Mouse (Mus musculus): ENCODE measurements around the gene Psmg3. TPM values are rescaled to one million over a fixed set of nuclear protein-coding genes. Genes with fewer than 3 reads are reported as not detected.

Psmg3 gene
- polyA plus RNA-seq, 1 experiment, result 30.3 TPM

- no peak overlapping the region for H3K4me3 ChIP-seq (ENCODE audit: low read depth, low read length)
- no peak overlapping the region for H3K9ac ChIP-seq (ENCODE audit: low read depth, poor library complexity, severe bottlenecking)
- H3K36me3 ChIP-seq (ENCODE audit: control insufficient read depth, insufficient read depth, low read length, poor library complexity, severe bottlenecking), result peaks cover 4% of the 10 kb centered on the region; the same call in 1 of the 2 replicates
- H3K27me3 ChIP-seq (ENCODE audit: control insufficient read depth, insufficient read depth, low read length, poor library complexity, severe bottlenecking), result no peaks in the 10 kb centered on the region
- TF ChIP-seq POLR2A (IDR thresholded peaks at IDR 0.05; ENCODE audit: insufficient read depth, low read length), result no peak
- TF ChIP-seq CTCF (IDR thresholded peaks at IDR 0.05; ENCODE audit: low read depth, low read length), result no peak
- TF ChIP-seq EP300 (IDR thresholded peaks at IDR 0.05; ENCODE audit: insufficient read depth, low read depth, low read length), result no peak
- H3K27ac ChIP-seq (ENCODE audit: insufficient read depth, low read length), result no peak overlapping the region
- H3K4me1 ChIP-seq (ENCODE audit: control insufficient read depth, insufficient read depth, low read length), result peaks cover 8% of the 10 kb centered on the region
- no peaks in the 10 kb centered on the region for H3K9me3 ChIP-seq (replicated peaks; ENCODE audit: control insufficient read depth, insufficient read depth, low read length, poor library complexity, severe bottlenecking)
Measured at GRCm38 (mm10) chr5:139799801-139800590, 26.7 kb downstream of the Psmg3 start.

DNA sequence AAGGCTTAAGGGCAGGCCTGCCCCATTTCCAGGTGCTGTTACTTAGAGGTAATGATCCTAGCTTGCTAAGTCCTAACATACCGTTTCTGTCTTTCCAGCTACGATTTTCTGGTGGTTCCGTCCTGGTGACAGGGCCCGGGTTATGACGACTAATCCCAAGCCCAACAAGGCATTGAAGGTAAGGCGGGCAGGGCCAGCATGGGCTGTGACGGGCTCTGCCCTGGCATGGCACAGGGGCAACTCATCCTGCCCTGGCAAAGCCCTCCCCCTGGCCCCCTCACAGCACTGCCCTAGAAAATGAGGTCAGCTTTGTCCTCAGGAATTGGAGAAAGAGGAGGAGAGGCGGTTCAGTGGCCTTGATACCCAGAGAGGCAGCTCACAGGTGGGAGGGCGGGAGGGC is 27.6 kb downstream of the Psmg3 start:
- Histone ChIP-seq H3K27ac (ENCODE audit: insufficient read depth, low read length) (no peak overlapping the region), H3K9me3 (replicated peaks; ENCODE audit: control insufficient read depth, insufficient read depth, low read length, poor library complexity, severe bottlenecking) (no peaks in the 10 kb centered on the region), H3K36me3 (ENCODE audit: control insufficient read depth, insufficient read depth, low read length, poor library complexity, severe bottlenecking) (peaks cover 4% of the 10 kb centered on the region; the same call in 1 of the 2 replicates), H3K27me3 (ENCODE audit: control insufficient read depth, insufficient read depth, low read length, poor library complexity, severe bottlenecking) (no peaks in the 10 kb centered on the region), H3K9ac (ENCODE audit: low read depth, poor library complexity, severe bottlenecking) (no peak overlapping the region), H3K4me1 (ENCODE audit: control insufficient read depth, insufficient read depth, low read length) (peaks cover 8% of the 10 kb centered on the region), H3K4me3 (ENCODE audit: low read depth, low read length) (no peak overlapping the region)
- TF ChIP-seq POLR2A (IDR thresholded peaks at IDR 0.05; ENCODE audit: insufficient read depth, low read length) (no peak), EP300 (IDR thresholded peaks at IDR 0.05; ENCODE audit: insufficient read depth, low read depth, low read length) (no peak), CTCF (IDR thresholded peaks at IDR 0.05; ENCODE audit: low read depth, low read length) (no peak)

DNA sequence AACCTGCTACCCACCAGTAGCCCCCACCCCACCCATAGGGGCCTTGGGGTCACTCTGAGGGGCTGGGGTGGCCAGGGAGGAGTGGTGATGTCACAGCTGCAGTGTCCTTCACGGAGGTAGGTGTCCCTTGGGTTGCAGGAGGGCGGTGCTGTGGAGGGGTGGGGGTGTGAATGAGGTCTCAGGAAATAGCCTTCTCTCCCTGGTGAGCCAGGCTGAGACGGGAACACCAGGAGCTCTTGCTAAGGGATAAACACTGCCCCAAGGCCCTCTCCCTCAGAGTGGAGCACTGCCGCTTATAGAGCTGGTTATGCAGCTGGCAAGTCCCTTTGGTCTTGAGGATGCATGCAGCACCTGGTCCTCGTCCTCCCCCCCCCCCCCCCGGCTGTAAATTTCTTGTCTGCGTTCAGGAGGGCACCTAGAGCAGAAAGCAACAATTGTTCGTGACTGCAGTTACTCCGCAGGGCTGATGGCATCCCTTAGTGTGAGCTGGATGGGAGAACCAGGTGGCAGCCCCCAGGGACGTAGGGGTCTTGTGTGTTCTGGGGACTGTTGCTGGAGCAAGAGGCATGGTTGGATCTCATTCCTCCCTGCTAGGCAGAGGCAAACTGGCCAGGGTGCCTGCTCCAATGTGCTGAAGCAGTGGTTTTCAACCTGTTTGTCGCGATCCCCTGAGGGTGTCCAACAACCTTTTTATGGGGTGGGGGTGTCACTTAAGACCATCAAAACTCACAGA is 28.4 kb downstream of the Psmg3 start:
- no peak overlapping the region for H3K27ac ChIP-seq (ENCODE audit: insufficient read depth, low read length)
- H3K9me3 ChIP-seq (replicated peaks; ENCODE audit: control insufficient read depth, insufficient read depth, low read length, poor library complexity, severe bottlenecking), result no peaks in the 10 kb centered on the region
- H3K4me1 ChIP-seq (ENCODE audit: control insufficient read depth, insufficient read depth, low read length), result peaks cover 8% of the 10 kb centered on the region
- no peak overlapping the region for H3K9ac ChIP-seq (ENCODE audit: low read depth, poor library complexity, severe bottlenecking)
- H3K27me3 ChIP-seq (ENCODE audit: control insufficient read depth, insufficient read depth, low read length, poor library complexity, severe bottlenecking), result no peaks in the 10 kb centered on the region
- H3K4me3 ChIP-seq (ENCODE audit: low read depth, low read length), result no peak overlapping the region
- TF ChIP-seq POLR2A (IDR thresholded peaks at IDR 0.05; ENCODE audit: insufficient read depth, low read length) (no peak), EP300 (IDR thresholded peaks at IDR 0.05; ENCODE audit: insufficient read depth, low read depth, low read length) (no peak)
- H3K36me3 ChIP-seq (ENCODE audit: control insufficient read depth, insufficient read depth, low read length, poor library complexity, severe bottlenecking), result peaks cover 4% of the 10 kb centered on the region; the same call in 1 of the 2 replicates

DNA sequence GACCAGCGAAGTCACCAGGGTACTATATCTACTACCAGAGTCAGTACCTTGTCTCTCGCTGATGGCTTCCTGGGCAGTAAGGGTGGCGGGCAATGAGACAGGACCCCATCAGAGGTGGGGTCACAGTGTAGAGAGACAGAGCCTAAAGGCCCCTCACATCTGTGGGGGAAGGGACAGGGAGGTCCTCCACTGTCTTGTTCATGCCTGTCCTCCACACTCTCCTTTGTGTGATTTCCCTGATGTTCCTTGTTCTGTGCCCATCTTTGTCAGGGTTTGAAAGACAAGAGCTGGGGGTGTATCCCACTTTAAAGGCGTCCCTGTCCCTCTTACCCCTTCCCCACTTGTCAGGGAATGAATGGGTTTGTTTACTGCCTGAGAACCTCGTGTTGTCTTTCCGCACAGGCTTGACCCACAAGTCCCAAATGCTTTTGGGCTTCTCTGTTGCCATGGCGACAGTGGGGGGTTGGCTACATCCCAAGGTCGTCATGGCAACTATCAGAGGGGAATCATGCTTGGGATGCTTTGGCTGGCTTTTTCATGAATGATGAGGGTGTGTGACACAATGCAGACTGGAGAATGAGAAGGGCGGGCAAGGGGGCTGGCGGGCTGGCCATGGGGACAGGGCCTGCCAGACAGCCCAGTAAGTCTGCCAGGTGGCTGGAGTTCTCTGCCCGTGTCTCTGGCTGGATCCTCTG is 29.1 kb downstream of the Psmg3 start:
- H3K27me3 ChIP-seq (ENCODE audit: control insufficient read depth, insufficient read depth, low read length, poor library complexity, severe bottlenecking), result no peaks in the 10 kb centered on the region
- peaks cover 6% of the 10 kb centered on the region for H3K4me1 ChIP-seq (ENCODE audit: control insufficient read depth, insufficient read depth, low read length)
- no peak overlapping the region for H3K27ac ChIP-seq (ENCODE audit: insufficient read depth, low read length)
- H3K9me3 ChIP-seq (replicated peaks; ENCODE audit: control insufficient read depth, insufficient read depth, low read length, poor library complexity, severe bottlenecking), result no peaks in the 10 kb centered on the region
- peaks cover 4% of the 10 kb centered on the region; the same call in 1 of the 2 replicates for H3K36me3 ChIP-seq (ENCODE audit: control insufficient read depth, insufficient read depth, low read length, poor library complexity, severe bottlenecking)
- no peak overlapping the region for H3K4me3 ChIP-seq (ENCODE audit: low read depth, low read length)
- no peak overlapping the region for H3K9ac ChIP-seq (ENCODE audit: low read depth, poor library complexity, severe bottlenecking)
- TF ChIP-seq CTCF (IDR thresholded peaks at IDR 0.05; ENCODE audit: low read depth, low read length) (no peak), POLR2A (IDR thresholded peaks at IDR 0.05; ENCODE audit: insufficient read depth, low read length) (no peak), EP300 (IDR thresholded peaks at IDR 0.05; ENCODE audit: insufficient read depth, low read depth, low read length) (no peak)

DNA sequence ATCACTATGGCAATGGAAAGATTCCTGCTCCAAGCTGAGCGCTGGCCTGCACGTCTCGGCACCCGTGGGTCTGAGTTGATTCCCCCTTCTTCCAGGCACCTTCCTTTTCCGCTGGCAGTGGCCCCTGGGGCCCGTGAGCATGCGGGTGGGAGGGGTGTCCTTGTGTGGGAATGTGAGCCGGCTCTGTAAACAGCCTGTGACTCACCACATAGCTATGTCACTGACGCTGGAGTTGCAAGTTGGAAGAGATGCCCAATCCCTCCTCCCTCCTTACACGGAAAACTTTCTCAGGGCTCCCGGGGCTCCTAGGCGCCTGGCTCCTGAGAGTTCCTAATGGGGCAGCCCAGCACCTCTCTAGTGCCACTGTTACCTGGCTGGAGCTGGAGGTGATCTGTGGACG is 29.8 kb downstream of the Psmg3 start:
- peaks cover 4% of the 10 kb centered on the region; the same call in 1 of the 2 replicates for H3K36me3 ChIP-seq (ENCODE audit: control insufficient read depth, insufficient read depth, low read length, poor library complexity, severe bottlenecking)
- no peak overlapping the region for H3K27ac ChIP-seq (ENCODE audit: insufficient read depth, low read length)
- peaks cover 6% of the 10 kb centered on the region for H3K4me1 ChIP-seq (ENCODE audit: control insufficient read depth, insufficient read depth, low read length)
- no peak overlapping the region for H3K9ac ChIP-seq (ENCODE audit: low read depth, poor library complexity, severe bottlenecking)
- TF ChIP-seq POLR2A (IDR thresholded peaks at IDR 0.05; ENCODE audit: insufficient read depth, low read length) (no peak), EP300 (IDR thresholded peaks at IDR 0.05; ENCODE audit: insufficient read depth, low read depth, low read length) (no peak), CTCF (IDR thresholded peaks at IDR 0.05; ENCODE audit: low read depth, low read length) (no peak)
- no peaks in the 10 kb centered on the region for H3K9me3 ChIP-seq (replicated peaks; ENCODE audit: control insufficient read depth, insufficient read depth, low read length, poor library complexity, severe bottlenecking)
- no peaks in the 10 kb centered on the region for H3K27me3 ChIP-seq (ENCODE audit: control insufficient read depth, insufficient read depth, low read length, poor library complexity, severe bottlenecking)
- no peak overlapping the region for H3K4me3 ChIP-seq (ENCODE audit: low read depth, low read length)
